Mouse (Mus musculus): ENCODE data around the gene Adgrl4. TPM values are rescaled to one million over a fixed set of nuclear protein-coding genes. Genes with fewer than 3 reads are reported as not detected.

The Adgrl4 gene
- polyA plus RNA-seq, 1 experiment from 2014 or later: 12.0 TPM

GRCm38 (mm10) chr3:151591904-151592303 lies 154.2 kb downstream of the Adgrl4 start:
- peak; percentile 36 for DNase-seq (ENCODE audit: low spot score)
- Histone ChIP-seq H3K4me2 (ENCODE audit: low read depth, low read length) (no peak overlapping the region), H3K4me1 (ENCODE audit: control insufficient read depth, insufficient read depth, low read length) (0 out of 2 replicates have a peak, but pooled peaks cover 3% of the 10 kb centered on the region), H3K9me3 (ENCODE audit: control insufficient read depth, low read length) (0 out of 2 replicates have a peak, but pooled peaks cover 5% of the 10 kb centered on the region), H3K36me3 (ENCODE audit: control insufficient read depth, insufficient read depth, low read length) (no peaks in the 10 kb centered on the region), H3K9ac (ENCODE audit: low read depth, low read length) (no peak overlapping the region), H3K27me3 (replicated peaks; ENCODE audit: control insufficient read depth, insufficient read depth, low read length) (no peaks in the 10 kb centered on the region), H3K4me3 (ENCODE audit: low read depth, low read length) (no peak overlapping the region), H3K27ac (replicated peaks; ENCODE audit: low read depth, low read length) (no peak overlapping the region)
- no peak for ATAC-seq (ENCODE audit: low read depth)
